Mouse (Mus musculus) midbrain, embryonic 12.5 days (tissue): ENCODE results near the gene Arhgef3. TPM values are rescaled to one million over a fixed set of nuclear protein-coding genes. Genes with fewer than 3 reads are reported as not detected.

Experiments
- ATAC-seq: fragments of 200-750 bp; cut with Nextera tagmentation; 2 replicates; pipeline ENCODE4 v1.8.0; 2017; ENCODE audit warnings: low read depth, moderate TSS enrichment, moderate library complexity; ENCODE audit not compliant: low FRiP score
- H3K27ac ChIP-seq: fragments of 300-500 bp; sonication (generic); replicated peaks from 2 replicates; pipeline ENCODE4 v1.5.1; 2016; ENCODE audit warnings: mild to moderate bottlenecking
- H3K27me3 ChIP-seq: fragments of 300-500 bp; sonication (generic); 2 replicates; pipeline ENCODE4 v1.6.1; 2016; ENCODE audit warnings: mild to moderate bottlenecking
- H3K36me3 ChIP-seq: fragments of 300-500 bp; sonication (generic); 2 replicates; pipeline ENCODE4 v1.6.1; 2016
- H3K4me1 ChIP-seq: fragments of 300-500 bp; sonication (generic); 2 replicates; pipeline ENCODE4 v1.6.1; 2016
- H3K4me2 ChIP-seq: fragments of 300-500 bp; sonication (generic); replicated peaks from 2 replicates; pipeline ENCODE4 v1.6.1; 2016; ENCODE audit warnings: mild to moderate bottlenecking, moderate library complexity
- H3K4me3 ChIP-seq: fragments of 300-500 bp; sonication (generic); 2 replicates; pipeline ENCODE4 v1.5.1; 2016; ENCODE audit warnings: mild to moderate bottlenecking
- H3K9ac ChIP-seq: fragments of 300-500 bp; sonication (generic); replicated peaks from 2 replicates; pipeline ENCODE4 v1.6.1; 2016; ENCODE audit warnings: mild to moderate bottlenecking, moderate library complexity
- H3K9me3 ChIP-seq: fragments of 300-500 bp; sonication (generic); 2 replicates; pipeline ENCODE4 v1.6.1; 2016; ENCODE audit warnings: mild to moderate bottlenecking
- WGBS: fragments of 180-500 bp; shearing (Covaris S2); methylation state at CpG from one replicate; pipeline ENCODE4 v1.1.7; 2016; 5-methylcytosine and 5-hydroxymethylcytosine counted together
- polyA plus RNA-seq: library from polyadenylated mRNA; unstranded; fragments of >200 nt; fragmentation: Nextera tagmentation; extraction: Ambion mirVana; gene quantifications from 2 replicates; pipeline ENCODE4 v1.2.1, GENCODE M21; 2016

Gene Arhgef3
- polyA plus RNA-seq, 1 experiment from 2014 or later: 2.2 TPM

DNA sequence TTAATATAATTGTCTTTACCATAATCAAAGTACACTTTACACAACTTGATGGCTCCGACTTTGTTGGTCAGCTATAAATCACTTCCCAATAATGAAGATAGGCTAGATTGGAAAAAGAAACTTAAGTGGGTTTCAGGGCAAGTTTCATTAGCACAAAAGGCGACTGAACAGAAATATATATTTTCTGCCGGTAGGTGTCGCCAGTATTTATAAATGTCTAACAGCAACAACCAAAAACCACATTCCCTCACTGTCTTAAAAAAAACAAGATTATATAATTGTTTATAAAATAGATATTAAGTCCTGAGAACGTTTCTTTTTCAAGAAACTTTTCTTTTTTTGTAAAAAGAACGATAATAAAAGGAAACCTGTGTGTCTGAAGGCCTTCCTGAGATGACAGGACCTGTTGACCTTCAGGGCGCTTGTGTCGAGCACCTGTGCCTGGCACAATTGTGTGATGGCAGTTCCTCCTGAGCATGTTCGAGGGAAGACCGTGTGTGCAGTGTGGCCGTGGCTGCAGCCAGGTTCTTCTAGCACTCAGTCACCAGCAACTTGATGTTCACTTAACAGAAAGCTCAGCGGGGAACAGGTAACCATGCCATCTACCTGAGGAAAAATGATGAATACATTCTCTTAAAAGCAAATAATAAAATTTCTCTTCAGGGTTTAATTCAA is 223.5 kb downstream of the Arhgef3 start:
- WGBS: 38% methylated on average over 12 of the region's 12 CpGs
- H3K27ac ChIP-seq: no peak overlapping the region
- ATAC-seq: no peak
- H3K4me1 ChIP-seq: peaks cover 14% of the 10 kb centered on the region
- H3K4me2 ChIP-seq: no peak overlapping the region
- no peaks in the 10 kb centered on the region for H3K36me3 ChIP-seq
- H3K9ac ChIP-seq: no peak overlapping the region
- no peaks in the 10 kb centered on the region for H3K9me3 ChIP-seq
- no peak overlapping the region for H3K4me3 ChIP-seq
- peaks cover 39% of the 10 kb centered on the region for H3K27me3 ChIP-seq

DNA sequence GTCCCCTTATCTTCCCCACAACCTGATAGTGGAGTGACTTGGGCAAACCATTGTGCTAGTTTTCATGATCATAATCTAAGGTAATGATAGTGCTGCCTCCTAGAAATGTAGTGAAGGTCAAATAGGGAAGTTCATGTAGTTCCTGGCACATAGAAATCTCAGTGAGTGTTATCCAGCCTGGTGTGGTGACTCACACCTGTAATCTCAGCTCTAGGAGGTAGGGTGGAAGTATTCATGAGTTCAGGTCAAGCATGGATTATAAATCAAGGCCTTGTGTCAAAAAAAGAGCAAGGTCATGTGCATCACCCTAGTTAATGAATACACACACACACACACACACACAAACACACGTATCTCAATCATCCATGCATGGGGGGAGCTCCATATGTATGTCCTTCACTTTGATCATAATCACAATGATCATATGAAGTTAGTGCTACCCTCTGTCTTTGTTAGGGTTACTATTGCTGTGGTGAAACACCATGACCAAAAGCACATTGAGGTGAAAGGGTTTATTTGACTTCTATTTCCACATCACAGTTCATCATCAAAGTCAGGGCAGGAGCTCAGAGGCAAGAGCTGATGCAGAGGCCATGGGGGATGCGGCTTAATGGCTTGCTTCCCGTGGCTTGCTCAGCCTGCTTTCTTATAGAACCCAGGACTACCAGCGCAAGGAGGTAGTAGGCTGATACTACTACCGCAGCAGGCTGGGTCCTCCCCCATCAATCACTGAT is 226.2 kb downstream of the Arhgef3 start:
- 82% methylated on average over 5 of the region's 5 CpGs for WGBS
- Histone ChIP-seq H3K4me2 (no peak overlapping the region), H3K4me1 (peaks cover 8% of the 10 kb centered on the region), H3K9ac (no peak overlapping the region), H3K36me3 (no peaks in the 10 kb centered on the region), H3K4me3 (no peak overlapping the region), H3K9me3 (no peaks in the 10 kb centered on the region), H3K27me3 (peaks cover 18% of the 10 kb centered on the region), H3K27ac (no peak overlapping the region)
- no peak for ATAC-seq

DNA sequence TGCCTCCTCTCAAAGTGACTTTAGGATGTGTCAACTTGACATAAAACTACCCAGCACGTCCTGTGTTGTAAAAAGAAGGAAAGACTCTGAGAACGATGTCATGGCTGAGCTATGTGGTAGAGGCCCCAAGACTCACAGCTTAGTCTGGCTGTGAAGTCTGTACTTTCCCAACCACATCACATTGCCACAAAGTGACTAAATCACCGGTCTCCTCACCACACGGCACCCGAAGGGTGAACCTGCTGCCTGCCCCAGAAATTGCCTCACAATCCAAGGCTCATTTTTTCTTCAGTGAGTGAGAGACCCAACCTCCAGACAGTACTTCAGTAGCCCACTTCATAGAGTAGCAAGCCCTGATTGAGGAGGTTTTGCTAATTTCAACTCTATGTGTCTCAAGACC is 226.8 kb downstream of the Arhgef3 start:
- Histone ChIP-seq H3K9me3 (no peaks in the 10 kb centered on the region), H3K9ac (no peak overlapping the region), H3K36me3 (no peaks in the 10 kb centered on the region), H3K4me1 (peaks cover 2% of the 10 kb centered on the region; the same call in 1 of the 2 replicates), H3K27ac (no peak overlapping the region), H3K4me3 (no peak overlapping the region), H3K27me3 (peaks cover 11% of the 10 kb centered on the region), H3K4me2 (no peak overlapping the region)
- no peak for ATAC-seq
- WGBS: 91% methylated on average over 5 of the region's 5 CpGs

DNA sequence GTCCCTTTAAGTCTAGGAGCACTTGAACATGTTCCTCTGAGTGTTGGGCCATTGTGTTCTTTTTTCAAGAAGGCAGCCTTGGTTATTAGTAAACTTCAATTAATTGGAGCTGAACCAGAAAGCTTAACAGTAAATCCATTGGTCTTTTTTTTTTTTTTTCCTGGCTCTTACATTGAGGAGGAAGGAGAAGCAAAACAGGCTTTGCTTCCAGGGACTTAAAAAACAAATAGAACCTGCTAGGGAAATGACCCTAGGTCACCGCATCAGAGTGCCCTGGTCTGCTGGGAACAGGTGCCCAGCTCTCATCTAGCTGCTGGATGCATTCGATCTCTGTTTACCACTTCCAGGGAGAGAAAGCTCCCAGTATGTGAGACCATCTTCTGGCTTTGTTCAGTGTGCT is 227.8 kb downstream of the Arhgef3 start:
- Histone ChIP-seq H3K9me3 (no peaks in the 10 kb centered on the region), H3K36me3 (no peaks in the 10 kb centered on the region), H3K4me2 (no peak overlapping the region), H3K27ac (no peak overlapping the region), H3K4me1 (no peaks in the 10 kb centered on the region), H3K27me3 (peaks cover 2% of the 10 kb centered on the region), H3K9ac (no peak overlapping the region), H3K4me3 (no peak overlapping the region)
- no peak for ATAC-seq
- 78% methylated on average over 2 of the region's 2 CpGs for WGBS

DNA sequence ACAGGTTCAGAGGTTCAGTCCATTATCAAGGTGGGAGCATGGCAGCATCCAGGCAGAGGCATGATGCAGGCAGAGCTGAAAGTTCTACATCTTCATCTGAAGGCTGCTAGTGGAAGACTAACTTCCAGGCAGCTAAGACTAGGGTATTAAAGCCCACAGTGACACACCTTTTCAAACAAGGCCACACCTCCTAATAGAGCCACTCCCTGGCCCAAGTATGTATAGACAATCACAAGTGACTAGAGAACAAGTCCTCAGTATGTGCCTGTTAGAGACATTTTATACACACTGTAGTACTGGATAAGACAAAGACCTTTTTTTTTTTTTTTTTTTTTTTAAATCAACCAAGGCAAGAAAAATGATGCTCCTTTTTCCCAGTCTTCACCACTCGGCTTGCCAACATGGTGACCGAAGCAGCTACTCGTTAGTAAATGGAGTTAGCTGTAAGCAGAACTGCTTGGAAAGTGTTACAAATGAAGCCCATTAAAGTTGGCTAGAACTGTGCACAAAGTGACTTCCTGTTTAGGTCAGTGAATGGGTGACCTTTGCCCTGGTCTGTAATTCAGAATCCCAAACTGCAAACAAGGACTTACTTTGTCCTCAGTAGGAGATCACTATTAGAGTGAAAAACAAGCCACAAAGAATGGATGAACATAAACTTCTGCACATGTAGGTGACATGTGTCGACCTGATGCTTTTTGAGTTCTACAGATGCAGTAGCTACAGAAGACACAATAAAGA is 229.7 kb downstream of the Arhgef3 start:
- Histone ChIP-seq H3K4me3 (no peak overlapping the region), H3K36me3 (no peaks in the 10 kb centered on the region), H3K9me3 (no peaks in the 10 kb centered on the region), H3K9ac (no peak overlapping the region), H3K27me3 (no peaks in the 10 kb centered on the region), H3K4me2 (no peak overlapping the region), H3K27ac (no peak overlapping the region), H3K4me1 (no peaks in the 10 kb centered on the region)
- WGBS: 79% methylated on average over 4 of the region's 4 CpGs
- no peak for ATAC-seq

DNA sequence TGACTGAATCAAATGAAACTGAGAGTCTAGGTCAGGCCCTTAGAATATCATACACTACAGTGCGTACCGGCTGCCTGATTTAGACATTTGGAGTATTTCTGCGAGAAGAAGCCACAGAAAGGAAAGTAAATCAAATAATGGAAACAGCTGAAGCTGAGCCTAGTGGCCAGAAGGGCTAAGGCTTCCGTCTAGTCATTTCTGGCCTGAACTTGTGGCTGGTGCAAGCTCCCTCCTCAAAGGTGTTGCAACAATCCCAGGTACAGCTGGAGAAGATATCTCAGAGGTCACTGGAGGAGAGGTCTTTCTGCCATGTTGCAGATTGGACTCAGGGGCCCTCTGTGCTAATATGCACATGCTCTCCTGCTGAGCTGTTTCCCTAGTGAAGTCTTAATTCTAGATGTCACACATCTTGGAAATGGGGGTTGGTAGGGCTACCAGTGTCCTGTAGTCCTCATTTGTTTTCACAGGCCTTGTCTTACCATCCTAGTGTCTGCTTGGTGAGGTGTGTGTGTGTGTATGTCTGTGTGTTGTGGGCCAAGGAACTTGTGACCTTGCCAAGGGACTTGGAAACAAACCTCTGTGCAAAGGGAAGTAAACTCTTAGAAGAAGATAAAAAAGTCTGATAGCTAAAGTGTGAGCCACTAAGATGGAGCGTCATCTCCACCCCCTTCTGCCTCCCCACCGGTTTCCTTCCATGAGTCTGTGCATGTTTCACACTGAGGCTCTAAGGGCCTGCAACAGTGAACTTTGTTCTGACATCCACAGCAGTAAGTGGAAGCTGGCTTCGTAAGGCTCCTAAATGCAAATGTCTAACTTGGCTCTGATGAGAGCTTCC is 230.6 kb downstream of the Arhgef3 start:
- ATAC-seq: no peak
- WGBS: 91% methylated on average over 7 of the region's 7 CpGs
- H3K27ac ChIP-seq: no peak overlapping the region

DNA sequence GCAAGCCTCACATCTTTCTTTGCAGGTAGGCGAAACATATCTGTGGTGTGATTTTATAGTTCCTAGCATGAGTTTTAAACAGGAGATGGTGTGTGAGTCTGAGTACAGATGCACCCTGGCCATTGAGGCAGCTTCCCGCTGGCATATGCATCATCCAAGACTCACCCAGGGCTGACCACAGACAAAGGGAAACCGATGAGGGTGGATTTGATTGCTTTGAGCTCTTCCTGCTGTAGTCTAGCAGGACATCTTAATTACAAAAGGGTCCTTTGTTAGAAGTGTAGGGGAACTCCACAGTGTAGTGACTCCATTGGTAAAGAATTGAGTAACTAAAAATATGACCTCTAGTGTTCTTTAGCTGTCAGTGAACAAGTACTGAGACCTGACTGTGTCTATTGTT is 232.5 kb downstream of the Arhgef3 start:
- H3K4me1 ChIP-seq: no peaks in the 10 kb centered on the region
- no peak overlapping the region for H3K4me2 ChIP-seq
- H3K4me3 ChIP-seq: no peak overlapping the region
- no peak overlapping the region for H3K27ac ChIP-seq
- H3K9me3 ChIP-seq: no peaks in the 10 kb centered on the region
- no peaks in the 10 kb centered on the region for H3K27me3 ChIP-seq
- WGBS: 59% methylated on average over 3 of the region's 3 CpGs
- H3K9ac ChIP-seq: no peak overlapping the region
- no peaks in the 10 kb centered on the region for H3K36me3 ChIP-seq
- no peak for ATAC-seq

More for the DNA sequence above, 230.6 kb downstream of the Arhgef3 start:
- Histone ChIP-seq H3K9me3 (no peaks in the 10 kb centered on the region), H3K36me3 (no peaks in the 10 kb centered on the region), H3K27me3 (no peaks in the 10 kb centered on the region), H3K4me3 (no peak overlapping the region), H3K4me2 (no peak overlapping the region), H3K9ac (no peak overlapping the region), H3K4me1 (no peaks in the 10 kb centered on the region)

DNA sequence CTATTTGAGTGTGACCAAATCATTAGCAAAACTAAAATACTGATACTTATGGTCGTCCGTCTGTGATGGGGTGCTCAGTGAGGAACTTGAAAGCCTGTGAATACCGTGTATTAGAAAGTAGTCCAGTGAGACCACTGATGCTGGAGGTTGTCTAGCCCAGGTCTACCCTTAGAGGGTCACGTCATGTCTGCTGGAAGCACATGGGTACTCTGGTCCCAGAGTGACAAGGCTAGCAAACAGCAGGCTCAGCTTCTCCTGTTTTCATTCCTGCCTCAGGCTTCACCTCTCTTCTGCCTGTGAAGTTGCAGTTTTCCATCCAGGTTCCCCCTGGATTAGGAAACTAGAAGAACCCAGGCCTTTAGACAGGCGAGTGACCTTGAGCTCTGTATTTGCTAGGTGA is 233.0 kb downstream of the Arhgef3 start:
- H3K4me2 ChIP-seq: no peak overlapping the region
- H3K27ac ChIP-seq: no peak overlapping the region
- no peaks in the 10 kb centered on the region for H3K36me3 ChIP-seq
- H3K4me1 ChIP-seq: no peaks in the 10 kb centered on the region
- no peak overlapping the region for H3K9ac ChIP-seq
- ATAC-seq: no peak
- 80% methylated on average over 5 of the region's 5 CpGs for whole genome bisulfite sequencing
- no peaks in the 10 kb centered on the region for H3K27me3 ChIP-seq
- H3K4me3 ChIP-seq: no peak overlapping the region
- no peaks in the 10 kb centered on the region for H3K9me3 ChIP-seq

DNA sequence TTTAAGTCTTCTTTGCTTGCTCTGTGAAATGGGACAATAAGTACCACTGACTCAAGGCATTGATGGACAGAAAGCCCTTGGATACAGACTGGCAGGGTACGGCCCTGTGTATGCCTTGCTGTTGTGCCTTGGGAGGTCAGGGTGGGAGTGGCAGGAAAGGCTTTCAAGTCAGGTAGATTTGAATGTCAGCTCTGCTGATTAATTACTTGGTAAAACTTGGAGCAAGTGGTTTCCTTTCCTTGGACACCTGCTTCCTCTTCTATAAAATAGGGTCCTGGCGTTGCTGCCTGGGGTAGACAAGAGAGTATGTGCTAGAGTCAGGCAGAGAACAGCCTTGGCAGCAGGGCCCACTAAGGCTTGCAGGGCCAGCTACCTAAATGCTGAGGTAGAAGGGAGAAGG is 233.4 kb downstream of the Arhgef3 start:
- Histone ChIP-seq H3K27ac (no peak overlapping the region), H3K27me3 (no peaks in the 10 kb centered on the region), H3K4me2 (no peak overlapping the region), H3K9me3 (no peaks in the 10 kb centered on the region), H3K4me1 (no peaks in the 10 kb centered on the region), H3K36me3 (no peaks in the 10 kb centered on the region), H3K9ac (no peak overlapping the region), H3K4me3 (no peak overlapping the region)
- 94% methylated on average over 2 of the region's 2 CpGs for WGBS
- no peak for ATAC-seq

DNA sequence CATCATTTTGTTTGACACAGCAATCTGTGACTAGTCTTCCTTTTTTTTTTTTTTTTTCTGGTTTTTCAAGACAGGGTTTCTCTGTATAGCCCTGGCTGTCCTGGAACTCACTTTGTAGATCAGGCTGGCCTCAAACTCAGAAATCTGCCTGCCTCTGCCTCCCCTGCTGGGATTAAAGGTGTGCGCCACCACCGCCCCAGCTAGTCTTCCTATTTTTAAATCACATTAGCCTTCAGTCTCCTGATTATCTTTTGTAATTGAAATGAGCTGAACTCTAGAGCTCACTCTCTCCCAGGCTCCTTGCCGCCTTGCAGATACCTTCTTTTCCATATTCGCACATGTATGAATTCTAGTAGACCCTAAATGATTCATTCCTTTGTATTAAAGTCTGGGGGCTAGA is 234.0 kb downstream of the Arhgef3 start:
- H3K4me3 ChIP-seq: no peak overlapping the region
- WGBS: 76% methylated on average over 4 of the region's 4 CpGs

DNA sequence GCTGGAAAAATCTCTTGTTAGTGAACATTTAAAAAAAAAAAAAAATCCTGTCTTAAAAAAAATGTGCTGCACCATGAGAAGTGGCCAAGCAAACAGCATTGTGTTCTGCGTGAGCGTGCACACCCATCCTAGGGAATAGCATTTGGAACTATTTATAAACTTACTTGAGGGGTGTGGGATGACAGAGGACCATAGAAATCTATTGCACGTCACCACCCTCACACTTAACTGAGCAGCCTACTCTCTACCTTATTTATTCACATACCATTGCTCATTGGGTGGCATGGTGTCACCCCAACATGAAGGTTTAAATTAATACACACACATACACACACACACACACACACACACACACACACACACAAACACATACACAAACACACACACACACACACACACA is 234.4 kb downstream of the Arhgef3 start:
- ATAC-seq: no peak
- H3K27me3 ChIP-seq: no peaks in the 10 kb centered on the region
- no peaks in the 10 kb centered on the region for H3K36me3 ChIP-seq
- WGBS: 92% methylated on average over 3 of the region's 3 CpGs
- no peak overlapping the region for H3K4me3 ChIP-seq
- H3K27ac ChIP-seq: no peak overlapping the region
- H3K9me3 ChIP-seq: no peaks in the 10 kb centered on the region
- H3K4me2 ChIP-seq: no peak overlapping the region
- H3K9ac ChIP-seq: no peak overlapping the region
- no peaks in the 10 kb centered on the region for H3K4me1 ChIP-seq

More for the DNA sequence above, 234.0 kb downstream of the Arhgef3 start:
- Histone ChIP-seq H3K36me3 (no peaks in the 10 kb centered on the region), H3K27me3 (no peaks in the 10 kb centered on the region), H3K9me3 (no peaks in the 10 kb centered on the region), H3K9ac (no peak overlapping the region), H3K27ac (no peak overlapping the region), H3K4me1 (no peaks in the 10 kb centered on the region), H3K4me2 (no peak overlapping the region)
- ATAC-seq: no peak
